Mouse (Mus musculus) embryonic fibroblast, embryonic 13.5 days (primary cell): ENCODE measurements around the gene Zcchc7. TPM values are rescaled to one million over a fixed set of nuclear protein-coding genes. Genes with fewer than 3 reads are reported as not detected.

ENCODE experiments used
- H3K27ac ChIP-seq: 2 replicates; pipeline ENCODE4 v1.5.1; 2012; ENCODE audit warnings: low read length, control low read depth, inconsistent platforms; ENCODE audit not compliant: insufficient read depth
- H3K4me1 ChIP-seq: 2 replicates; pipeline ENCODE4 v1.6.1; 2011; ENCODE audit warnings: low read length; ENCODE audit not compliant: control insufficient read depth, insufficient read depth
- H3K4me3 ChIP-seq: 2 replicates; pipeline ENCODE4 v1.5.1; 2011; ENCODE audit warnings: mild to moderate bottlenecking, control low read depth, low read length; ENCODE audit not compliant: insufficient read depth
- CTCF ChIP-seq: IDR thresholded peaks from 2 replicates; pipeline ENCODE4 v1.5.1; 2011; ENCODE audit warnings: mild to moderate bottlenecking, control low read depth, low read length, moderate library complexity, borderline replicate concordance; ENCODE audit not compliant: insufficient read depth
- POLR2A ChIP-seq: IDR thresholded peaks from 2 replicates; pipeline ENCODE4 v1.6.1; 2011; ENCODE audit warnings: low read depth, mild to moderate bottlenecking, control low read depth, low read length, moderate library complexity
- polyA plus RNA-seq: library from polyadenylated mRNA; stranded (reverse); fragments of >200 nt; gene quantifications from 2 replicates; pipeline ENCODE4 v1.2.4, GENCODE M21; 2011; ENCODE audit warnings: low read depth; ENCODE audit not compliant: missing spikeins, insufficient read length

Zcchc7 gene
- polyA plus RNA-seq, 1 experiment, result 45.0 TPM

GRCm38 (mm10) chr4:44973871-44974270 lies 218.2 kb downstream of the Zcchc7 start:
- Histone ChIP-seq H3K4me1 (no peaks in the 10 kb centered on the region), H3K4me3 (no peak overlapping the region), H3K27ac (no peak overlapping the region)
- TF ChIP-seq CTCF (no peak), POLR2A (no peak)

DNA sequence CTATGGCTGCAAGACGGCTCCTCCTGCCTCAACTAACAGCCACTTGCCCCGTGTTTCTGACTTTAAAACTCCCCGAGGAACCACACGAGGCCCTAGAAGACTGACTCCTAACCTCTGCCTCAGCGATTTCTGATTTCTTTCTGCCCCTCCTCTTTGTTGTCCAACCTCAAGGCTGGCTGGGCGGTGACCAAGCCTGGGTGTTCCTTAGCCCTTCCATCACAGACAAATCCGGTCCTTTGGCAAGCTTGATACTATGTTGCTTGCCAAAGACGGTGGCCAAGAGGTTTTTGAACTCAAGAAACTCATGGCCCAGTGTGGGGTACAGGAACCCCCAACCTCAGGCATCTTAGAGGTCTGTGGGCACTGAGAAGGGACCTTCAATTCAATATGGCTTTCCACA lies 218.7 kb downstream of the Zcchc7 start:
- Histone ChIP-seq H3K4me1 (no peaks in the 10 kb centered on the region), H3K4me3 (no peak overlapping the region), H3K27ac (no peak overlapping the region)
- TF ChIP-seq POLR2A, result no peak

DNA sequence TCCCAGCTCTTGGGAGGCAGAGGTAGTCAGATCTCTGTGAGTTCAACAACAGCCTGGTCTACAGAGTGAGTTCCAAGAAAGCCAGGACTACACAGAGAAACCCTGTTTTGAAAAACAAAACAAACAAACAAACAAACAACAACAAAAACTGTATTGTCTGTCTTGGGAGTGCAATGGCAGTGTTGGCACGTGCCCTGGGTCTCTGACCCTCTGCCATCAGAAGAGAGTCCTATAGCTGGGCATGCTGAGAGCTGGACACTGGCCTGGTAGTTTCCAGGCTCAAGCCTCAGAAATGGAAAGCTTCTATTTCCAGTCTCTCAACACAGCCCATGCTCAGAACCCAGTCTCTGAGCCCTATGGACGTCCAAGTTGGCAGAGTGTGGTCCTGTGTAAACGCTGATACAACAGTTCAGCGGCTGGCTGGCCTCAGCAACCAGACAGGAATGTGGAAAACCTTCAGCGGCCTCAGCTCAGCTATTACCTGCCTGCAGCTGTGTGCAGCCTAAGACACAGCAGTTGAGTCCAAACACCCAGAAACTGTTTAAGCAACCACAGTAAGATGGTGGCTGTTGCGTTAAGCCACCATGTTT lies 220.4 kb downstream of the Zcchc7 start:
- TF ChIP-seq POLR2A (no peak), CTCF (no peak)
- Histone ChIP-seq H3K4me1 (no peaks in the 10 kb centered on the region), H3K27ac (no peak overlapping the region), H3K4me3 (no peak overlapping the region)

GRCm38 (mm10) chr4:44976921-44977710 lies 221.4 kb downstream of the Zcchc7 start:
- TF ChIP-seq POLR2A, result no peak
- TF ChIP-seq CTCF, result peak; percentile 5; the same call in 1 of the 2 replicates

DNA sequence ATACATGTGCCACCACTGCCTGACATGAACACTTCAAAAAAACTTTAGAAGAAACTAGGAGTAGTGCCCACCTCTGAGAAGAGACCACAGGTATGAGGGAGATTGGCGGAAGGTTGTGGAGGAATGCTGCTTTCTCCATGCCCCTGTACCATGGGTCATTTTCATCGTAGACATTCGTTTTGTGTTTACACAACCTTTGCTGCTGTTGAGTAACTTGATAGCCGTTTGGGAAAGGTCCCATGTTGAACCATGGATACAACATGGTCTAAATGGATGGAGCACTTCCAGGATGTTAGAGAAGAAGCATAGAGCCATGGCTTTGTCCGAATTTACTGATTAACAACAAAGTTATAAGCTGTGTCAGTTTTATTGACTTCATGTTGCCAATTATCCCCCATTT lies 222.5 kb downstream of the Zcchc7 start:
- no peak for TF ChIP-seq POLR2A
- TF ChIP-seq CTCF, result no peak
- no peak overlapping the region for H3K27ac ChIP-seq
- no peak overlapping the region for H3K4me3 ChIP-seq
- H3K4me1 ChIP-seq, result no peaks in the 10 kb centered on the region; the same call in 1 of the 2 replicates

More at GRCm38 (mm10) chr4:44976921-44977710, 221.4 kb downstream of the Zcchc7 start:
- Histone ChIP-seq H3K4me1 (no peaks in the 10 kb centered on the region), H3K27ac (no peak overlapping the region), H3K4me3 (no peak overlapping the region)

DNA sequence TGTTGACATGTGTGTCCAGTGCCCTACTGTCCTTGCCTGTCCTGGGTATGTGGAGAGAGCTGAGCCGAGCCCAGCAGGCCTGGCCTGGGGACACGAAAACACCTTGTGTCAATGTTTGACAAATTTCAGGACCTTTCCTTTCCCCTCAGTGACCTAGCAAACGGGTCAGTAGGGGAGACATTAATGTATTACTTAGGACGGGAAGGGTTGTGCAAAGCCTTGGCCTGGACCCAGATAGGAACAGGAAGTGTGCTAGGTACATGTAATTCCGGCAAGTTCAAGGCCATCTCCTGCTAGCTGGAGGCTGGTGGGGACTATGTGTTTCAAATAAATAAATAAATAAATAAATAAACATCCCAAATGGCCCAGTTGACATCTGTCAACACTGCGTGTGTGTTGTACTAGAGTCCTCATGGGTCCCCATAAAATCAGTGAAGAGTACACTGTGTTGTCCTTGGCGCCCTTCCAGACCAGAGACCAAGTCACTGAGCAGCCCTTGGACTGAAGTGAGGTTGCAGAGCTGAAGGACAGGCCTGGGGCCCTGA lies 224.2 kb downstream of the Zcchc7 start:
- Histone ChIP-seq H3K4me3 (no peak overlapping the region), H3K4me1 (no peaks in the 10 kb centered on the region; the same call in 1 of the 2 replicates), H3K27ac (no peak overlapping the region)
- TF ChIP-seq POLR2A (no peak), CTCF (no peak)

GRCm38 (mm10) chr4:44981280-44981973 lies 225.8 kb downstream of the Zcchc7 start, which contains the start of gene Grhpr:
Grhpr (plus strand) TSS chr4:44981395.
- Histone ChIP-seq H3K4me1 (no peaks in the 10 kb centered on the region; the same call in 1 of the 2 replicates), H3K4me3 (peak within 1 kb of the TSS; percentile 65), H3K27ac (no peak within 1 kb of the TSS)
- peak; percentile 91 for TF ChIP-seq POLR2A
- TF ChIP-seq CTCF, result no peak

Other genes starting within 250 kb of the Zcchc7 start
- not detected in 2 replicates for gene Pax5, start 45.4 kb upstream of the Zcchc7 start, polyA plus RNA-seq
- gene Grhpr, start 225.5 kb downstream of the Zcchc7 start, polyA plus RNA-seq, result 15.0 and 19.6 TPM in 2 replicates